Mouse (Mus musculus) kidney, adult 8-10 months (tissue): Measurements from ENCODE around the gene Gm2007.
"Not testable (repeated sequence)": the region's sequence is repeated elsewhere in the genome, so short reads cannot be mapped to it uniquely, and the experiment has no call there.

Experiments used
- DNase-seq, 2 experiments: peaks; one replicate each; pipeline ENCODE4 v3.0.0; 2022

The Gm2007 gene

GRCm38 (mm10) chr2:175741237-175741636 lies at the start of gene Gm2007:
Gene Gm2007, plus strand, starts transcription at chr2:175741537.
- not testable (repeated sequence) for DNase-seq

DNA sequence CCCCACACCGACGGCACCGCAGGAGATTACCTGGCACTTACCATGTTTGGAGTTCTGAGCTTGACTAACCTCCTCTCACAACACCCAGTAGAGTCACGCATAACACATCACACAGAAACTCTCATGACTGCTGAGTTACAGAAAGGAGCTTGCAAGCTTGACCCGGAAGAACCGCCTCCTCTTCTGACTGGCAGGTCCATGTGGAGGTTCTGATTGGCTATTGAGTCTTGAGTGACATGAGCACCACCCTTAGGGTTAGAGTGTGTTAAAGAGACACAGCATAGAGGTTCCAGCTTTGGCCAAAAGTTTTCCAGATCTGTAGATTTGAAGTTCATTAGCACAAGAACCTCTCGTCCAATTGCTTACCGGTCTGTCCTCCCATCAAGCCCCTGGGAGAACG lies 37.8 kb upstream of the Gm2007 start, which contains the start of gene Zfp969:
TSS of gene Zfp969 (minus strand) at position 101 of the 400 bp plus-strand sequence.
- DNase-seq: not testable (repeated sequence)

DNA sequence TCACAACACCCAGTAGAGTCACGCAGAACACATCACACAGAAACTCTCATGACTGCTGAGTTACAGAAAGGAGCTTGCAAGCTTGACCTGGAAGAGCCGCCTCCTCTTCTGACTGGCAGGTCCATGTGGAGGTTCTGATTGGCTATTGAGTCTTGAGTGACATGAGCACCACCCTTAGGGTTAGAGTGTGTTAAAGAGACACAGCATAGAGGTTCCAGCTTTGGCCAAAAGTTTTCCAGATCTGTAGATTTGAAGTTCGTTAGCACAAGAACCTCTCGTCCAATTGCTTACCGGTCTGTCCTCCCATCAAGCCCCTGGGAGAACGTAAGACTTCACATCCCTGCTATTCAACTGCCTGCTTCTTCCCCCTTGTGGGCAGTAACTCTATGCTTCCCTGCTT lies 59.7 kb downstream of the Gm2007 start, which contains the start of gene Gm14288:
TSS of gene Gm14288 (minus strand) at position 101 of the 400 bp plus-strand sequence.
- DNase-seq: not testable (repeated sequence)
